Mouse (Mus musculus) brain, embryonic 18.5 days (tissue): Measurements from ENCODE around the gene Olfr161.
A peak's percentile ranks its signal among the peaks of the same experiment; 100 is the strongest.
"Not testable (repeated sequence)": the region's sequence is repeated elsewhere in the genome, so short reads cannot be mapped to it uniquely, and the experiment has no call there.

ENCODE experiments used
- DNase-seq: peaks from one replicate; pipeline ENCODE4 v3.0.0-alpha.2; 2012; ENCODE audit warnings: low read depth, low spot score

Gene Olfr161

DNA sequence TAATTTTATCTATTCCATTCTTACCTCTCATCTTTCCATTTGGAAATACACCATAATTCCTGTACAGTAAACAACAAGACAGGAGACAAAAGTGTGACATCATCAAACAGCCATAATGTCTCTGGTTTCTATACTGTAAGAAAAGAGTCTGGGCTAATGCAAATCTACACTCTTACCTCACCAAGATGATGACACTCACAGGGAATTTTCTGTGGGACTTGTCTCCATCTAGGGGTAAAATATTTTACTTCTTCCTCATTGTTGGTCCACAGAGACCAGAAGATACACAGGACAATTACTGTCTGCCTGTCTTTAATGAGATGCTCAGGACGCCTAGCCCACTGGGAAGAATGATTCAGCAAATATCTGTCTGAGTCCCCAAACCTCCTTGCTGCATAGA, at the start of gene Olfr161:
Gene Olfr161, plus strand, starts transcription at position 352 of the 400 bp plus-strand sequence.
- no peak for DNase-seq

GRCm38 (mm10) chr16:3563553-3563952, 27.3 kb upstream of the Olfr161 start:
- no peak for DNase-seq

GRCm38 (mm10) chr16:3577658-3578057, 13.2 kb upstream of the Olfr161 start:
- DNase-seq = not testable (repeated sequence)

DNA sequence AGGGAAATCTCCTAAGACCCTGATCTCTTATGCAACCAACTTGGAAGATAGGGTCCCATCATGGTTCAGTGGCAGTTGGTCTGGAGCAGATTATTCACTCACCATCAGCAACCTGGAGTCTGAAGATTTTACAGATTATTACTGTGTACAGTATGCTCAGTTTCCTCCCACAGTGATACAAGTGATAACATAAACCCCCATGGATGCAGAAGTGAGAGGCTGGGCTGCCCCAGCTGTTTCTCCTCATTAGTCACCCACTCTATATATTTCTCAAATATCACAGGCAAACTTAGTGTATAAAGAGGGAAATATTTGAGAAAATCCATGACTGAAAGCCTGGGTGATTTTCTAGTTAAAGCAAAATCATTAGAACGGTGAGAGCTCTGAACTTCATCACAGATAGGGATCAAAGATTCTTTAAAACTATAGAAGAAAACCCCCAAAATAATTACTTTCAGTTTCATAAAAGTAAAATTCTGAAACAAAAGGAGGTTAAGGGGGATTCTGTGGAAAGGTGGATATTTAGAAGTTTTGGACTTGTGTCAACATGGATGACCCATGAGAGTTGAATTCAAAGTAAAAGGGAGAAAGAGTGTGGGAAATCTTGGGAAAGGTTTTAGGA, 12.5 kb upstream of the Olfr161 start:
- DNase-seq = not testable (repeated sequence)

DNA sequence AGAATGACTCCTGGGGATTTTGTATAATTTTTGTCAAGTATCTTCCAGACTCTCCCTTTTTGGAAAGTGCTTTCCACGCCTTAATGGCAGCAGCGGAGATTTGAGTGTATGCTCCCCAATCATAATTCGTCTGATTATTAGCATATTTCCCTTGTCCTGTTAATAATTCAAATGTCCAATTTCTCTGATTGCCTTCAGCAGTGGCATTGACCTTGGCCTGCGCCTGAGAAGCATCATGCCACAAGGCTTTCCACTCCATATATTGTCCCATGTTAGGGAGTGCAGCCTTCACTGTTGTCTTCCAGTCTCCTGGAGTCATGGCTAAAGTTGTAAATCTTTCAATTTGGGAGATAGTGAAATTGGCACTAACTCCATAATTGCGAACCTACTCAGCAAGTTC, 40.5 kb downstream of the Olfr161 start:
- not testable (repeated sequence) for DNase-seq

DNA sequence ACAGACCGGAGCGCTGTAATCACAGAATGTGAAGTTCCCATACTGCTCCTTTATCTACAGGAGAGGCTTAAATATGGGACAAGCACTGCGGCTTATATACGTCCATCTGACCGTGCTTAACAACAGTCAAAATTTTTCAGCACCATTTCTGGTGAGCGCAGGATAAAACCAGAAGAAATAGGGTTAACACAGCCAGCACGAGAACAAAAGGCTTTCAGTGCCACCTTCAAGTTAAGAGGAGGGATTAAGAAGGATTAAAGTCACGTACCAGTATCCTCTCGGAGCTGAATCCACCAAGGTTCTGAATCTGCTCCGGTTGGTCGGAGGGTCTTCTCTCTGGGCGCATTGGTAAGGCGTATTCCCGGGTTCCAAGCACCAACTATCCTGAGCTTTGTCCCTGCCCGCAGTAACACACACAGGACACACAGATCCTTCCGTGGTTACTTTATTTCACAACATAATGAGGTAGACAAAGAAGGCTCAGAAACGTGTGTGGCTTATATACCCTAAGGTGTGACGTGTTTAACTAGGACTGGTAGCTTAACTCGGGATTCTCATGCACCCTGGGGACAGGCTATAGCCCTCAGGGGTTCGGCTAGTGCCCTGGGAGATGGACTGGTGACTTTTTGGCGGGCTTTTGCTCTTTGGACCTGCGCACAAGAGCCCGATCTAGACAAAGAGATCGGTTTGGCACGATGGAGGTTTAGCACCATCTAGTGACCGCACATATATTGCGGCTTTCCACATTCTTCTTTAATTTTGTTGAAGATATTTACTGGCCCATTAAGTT, 41.9 kb downstream of the Olfr161 start:
- DNase-seq = peak; percentile 26
